Mouse (Mus musculus) layer of hippocampus, adult 9-10 months (tissue): ENCODE measurements at regions not wholly inside any gene's neighbourhood (a gene's known extent, or its start where the extent isn't known, plus 50 kb on each side); places are given as distances from the start of the nearest gene placed in this dataset.

ENCODE experiments used
- DNase-seq: peaks from one replicate; pipeline ENCODE4 v3.0.0; 2022; ENCODE audit warnings: low spot score

DNA sequence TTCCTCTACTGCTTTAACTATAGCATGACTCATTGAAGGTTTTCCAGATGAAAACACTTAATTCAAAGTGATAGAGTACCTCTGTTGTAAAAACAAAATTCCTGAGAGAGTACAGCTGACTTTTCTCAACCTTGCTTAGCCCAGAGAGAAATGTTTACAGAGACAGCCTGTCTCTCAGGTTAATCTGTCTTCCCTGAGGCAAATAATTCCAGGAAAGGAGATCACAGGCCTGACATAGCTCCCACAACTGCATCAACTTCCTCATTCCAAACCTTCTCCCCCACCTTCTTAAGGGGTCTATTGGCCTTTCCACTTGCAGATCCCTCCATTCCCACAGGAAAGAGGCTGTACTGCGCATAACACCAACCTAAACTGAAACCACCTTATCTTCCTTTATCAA, 586.1 kb upstream of the Impad1 start:
- DNase-seq: no peak

DNA sequence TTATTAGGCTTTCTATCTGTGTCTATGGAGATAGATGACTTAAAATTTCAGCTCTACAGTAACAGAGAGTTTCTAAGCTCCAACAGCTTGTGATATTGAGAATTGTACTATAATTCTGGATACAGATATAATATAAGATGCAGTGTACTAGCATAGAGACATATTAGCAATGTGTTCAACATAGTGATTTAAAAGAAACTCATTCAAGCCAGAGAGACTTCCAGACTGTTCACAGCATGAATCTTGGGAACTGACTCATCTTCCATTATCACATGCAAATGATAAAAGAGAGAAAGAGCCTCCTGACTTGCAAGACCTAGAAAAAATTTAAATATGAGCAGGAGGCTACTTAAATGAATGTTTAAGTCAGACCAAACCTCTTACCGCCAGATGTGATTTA, 565.1 kb upstream of the Impad1 start:
- DNase-seq: no peak

DNA sequence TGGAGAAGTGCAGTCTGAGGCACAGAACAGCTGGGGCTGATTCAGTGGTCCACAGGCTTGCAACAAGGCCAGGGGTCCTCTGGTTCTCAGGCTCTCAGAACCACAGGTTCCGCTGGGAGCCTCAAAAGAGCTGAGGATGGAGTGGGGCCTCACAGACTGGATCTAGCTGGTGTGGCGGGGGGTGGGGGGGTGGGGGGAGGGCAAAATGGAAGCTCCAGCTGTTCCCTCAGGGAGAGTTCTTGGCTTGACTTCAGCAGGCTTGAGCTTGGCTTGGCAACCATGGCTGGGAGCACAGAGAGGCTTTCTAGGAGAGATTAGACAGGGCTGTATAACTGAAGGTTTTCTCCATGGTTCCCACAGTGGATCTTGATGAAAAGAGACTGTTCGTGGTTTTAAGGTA, 553.1 kb upstream of the Impad1 start:
- no peak for DNase-seq

DNA sequence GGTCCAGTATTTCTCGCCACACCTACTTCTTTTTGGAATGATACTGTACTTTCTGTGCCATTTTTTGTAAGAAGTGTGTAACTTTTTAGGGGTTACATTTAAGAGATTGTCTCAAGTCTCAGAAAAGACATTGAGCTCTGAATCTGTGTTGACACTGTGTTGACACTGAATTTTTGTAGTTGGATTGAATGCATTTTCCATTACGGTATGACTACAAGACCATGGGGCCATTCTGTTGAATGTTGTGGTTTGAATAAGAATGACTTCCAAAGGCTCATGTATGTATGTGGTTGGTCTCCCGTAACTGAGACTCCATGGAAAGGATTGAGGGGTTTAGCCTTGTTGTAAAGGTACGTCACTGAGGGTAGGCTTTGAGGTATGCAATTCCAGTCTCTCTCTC, 551.6 kb upstream of the Impad1 start:
- DNase-seq: no peak

DNA sequence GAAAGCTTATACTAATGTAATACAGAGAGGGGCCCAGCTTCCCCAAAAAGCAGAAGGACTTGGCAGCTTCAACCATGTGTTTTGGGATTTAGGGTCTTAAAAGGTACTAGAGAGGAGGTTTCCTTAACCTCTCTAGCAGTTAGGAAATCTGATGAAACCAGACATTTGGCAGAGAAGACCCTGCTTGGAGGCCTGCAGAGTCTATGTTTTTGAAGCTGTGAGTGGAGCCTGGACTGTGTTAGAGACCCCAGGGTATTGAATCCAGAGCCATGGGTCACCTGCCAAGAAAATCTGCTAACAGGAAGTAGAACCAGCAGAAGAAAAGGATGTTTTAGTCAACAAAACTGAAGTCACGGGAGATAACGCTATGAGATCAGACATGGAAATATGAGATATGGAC, 551.2 kb upstream of the Impad1 start:
- no peak for DNase-seq

DNA sequence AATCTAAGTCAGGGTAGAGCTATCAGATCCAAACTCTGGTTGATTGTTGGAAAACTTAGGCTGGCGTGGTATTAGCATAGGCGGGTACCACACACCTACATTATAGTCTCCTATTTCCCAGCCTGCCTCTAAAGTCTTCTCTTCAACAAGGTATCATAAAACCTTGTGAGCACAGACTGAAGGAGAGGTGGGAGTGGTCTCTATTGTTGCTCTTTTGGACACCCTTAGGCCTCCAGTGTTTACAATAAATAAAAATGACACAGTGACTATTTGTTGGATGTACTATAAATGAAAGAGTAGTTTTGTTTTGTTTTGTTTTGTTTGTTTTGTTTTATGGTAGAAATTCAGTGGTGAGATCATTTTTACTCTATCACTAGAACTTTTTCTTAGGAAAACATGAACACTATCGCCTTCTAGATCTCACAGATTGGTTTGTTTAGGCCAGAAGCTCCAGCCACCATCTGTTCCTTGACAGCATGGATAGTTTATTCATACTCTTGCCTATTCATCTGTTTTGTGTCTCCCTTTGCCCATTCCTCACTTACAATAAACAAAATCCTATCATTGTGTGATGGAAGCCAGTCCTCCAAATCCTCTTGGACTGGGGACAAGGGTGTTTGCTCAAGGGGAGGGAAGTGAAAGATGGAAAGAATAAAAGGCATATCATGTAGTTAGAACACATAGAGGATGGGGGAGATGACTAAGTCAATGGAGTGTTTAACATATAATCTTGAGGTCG, 544.2 kb upstream of the Impad1 start:
- DNase-seq: no peak

DNA sequence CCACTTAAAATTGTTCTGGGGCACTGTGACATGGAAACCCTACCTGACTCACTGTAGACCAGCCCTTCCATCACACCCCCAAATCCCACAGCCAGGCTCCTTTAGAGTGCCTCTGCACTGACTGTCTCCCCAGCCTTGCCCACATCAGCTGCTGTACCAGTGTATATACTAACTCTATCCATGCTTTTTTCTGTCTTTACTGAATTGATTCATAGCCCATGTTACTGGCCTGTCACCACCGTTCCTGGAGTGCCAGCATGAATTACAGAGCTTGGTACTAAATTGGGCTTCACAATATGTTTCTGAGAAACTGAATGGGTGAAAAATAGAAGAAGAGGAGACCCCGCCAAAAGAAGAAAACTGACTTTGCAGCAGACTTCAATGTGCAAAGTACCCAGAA, 541.9 kb upstream of the Impad1 start:
- no peak for DNase-seq

DNA sequence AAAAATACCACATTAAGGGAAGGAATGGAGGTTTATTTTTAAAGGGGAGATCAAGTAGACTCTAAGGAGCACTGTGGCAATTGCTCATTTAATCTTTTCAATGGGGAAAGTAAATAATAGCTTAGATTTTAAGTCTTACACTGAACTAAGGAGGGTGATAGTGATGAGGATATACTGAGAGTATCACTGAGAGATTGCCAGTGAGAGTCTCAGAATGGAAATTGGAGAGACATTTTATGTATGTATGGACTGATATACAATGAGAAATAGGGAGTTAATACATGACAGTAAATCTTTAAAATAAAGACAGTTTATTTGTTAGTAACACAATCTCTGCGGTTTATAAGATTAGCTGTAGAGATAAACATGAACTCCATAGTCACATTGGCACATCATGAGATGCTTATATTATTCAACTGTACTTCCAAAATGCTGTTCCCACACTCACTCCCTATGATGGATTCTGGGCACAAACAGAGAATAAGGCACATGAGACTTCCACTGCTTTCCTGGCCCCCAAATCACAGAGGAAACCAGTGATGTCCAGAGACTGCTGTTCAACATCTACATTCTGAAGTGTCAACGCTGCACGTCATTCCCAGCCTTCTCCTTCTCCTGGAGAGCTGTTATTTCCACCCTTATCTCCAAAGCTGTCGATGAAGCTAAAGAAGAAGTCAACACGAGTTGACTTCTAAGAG, 535.5 kb upstream of the Impad1 start:
- no peak for DNase-seq

DNA sequence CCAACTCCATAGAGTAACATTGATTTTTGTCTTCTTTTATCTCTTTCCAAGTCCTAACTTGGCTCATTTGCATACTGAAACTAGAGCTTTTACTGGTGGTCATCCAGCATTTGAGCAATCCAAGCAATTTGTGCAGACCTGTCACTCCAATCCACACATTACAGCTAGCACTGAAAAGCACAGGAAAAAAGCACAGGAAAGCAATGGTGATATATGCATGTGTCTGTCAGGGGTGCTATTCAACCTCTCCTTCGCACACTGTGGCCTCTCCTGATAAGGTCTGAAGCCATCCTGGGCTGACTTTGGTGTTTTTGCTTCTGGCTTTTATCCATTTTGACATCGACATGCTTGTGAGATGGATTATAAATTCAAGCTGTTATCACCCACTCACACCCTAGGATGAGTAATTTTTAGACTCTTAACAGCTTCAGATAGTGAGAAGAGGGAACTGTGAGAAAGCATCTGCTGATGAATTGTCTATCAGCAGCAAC, 534.1 kb upstream of the Impad1 start:
- DNase-seq: peak; percentile 15

DNA sequence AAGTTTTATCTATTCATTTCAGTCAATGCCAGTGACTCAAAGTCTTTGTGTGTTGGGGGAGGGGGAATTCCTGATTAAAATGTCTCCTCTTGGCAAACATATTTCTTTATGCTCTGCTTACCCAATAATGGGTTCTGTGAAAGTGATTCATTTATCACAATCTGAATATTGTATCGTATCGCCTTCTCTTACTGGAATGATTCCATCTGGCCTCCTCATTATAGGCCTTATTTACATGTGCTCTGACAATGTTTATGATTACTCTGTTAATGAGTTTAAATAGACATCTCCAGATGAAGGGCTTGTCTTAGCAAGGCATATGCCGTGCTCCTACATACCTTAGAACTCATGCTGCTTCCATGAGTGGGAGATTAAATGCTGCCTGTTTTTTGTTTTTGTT, 508.3 kb upstream of the Impad1 start:
- no peak for DNase-seq

DNA sequence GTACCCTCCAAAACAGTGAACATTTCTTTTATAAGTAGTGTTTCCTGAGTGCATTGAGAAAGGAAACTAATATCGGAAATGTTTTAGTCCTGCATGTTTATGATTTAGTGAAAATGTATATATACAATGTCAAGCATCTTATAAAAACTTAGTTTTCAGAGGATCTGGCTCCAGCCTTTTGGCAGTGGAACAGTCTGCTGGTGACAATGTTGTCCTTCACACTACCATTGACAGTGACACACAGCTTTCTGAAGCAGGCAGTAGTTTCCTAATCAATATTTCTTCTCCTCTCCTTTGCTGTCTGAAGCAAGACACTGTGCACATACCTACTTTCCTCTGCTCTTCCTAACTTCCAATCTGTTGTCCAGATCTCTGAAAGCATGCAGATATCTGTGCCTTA, 507.9 kb upstream of the Impad1 start:
- DNase-seq: no peak

DNA sequence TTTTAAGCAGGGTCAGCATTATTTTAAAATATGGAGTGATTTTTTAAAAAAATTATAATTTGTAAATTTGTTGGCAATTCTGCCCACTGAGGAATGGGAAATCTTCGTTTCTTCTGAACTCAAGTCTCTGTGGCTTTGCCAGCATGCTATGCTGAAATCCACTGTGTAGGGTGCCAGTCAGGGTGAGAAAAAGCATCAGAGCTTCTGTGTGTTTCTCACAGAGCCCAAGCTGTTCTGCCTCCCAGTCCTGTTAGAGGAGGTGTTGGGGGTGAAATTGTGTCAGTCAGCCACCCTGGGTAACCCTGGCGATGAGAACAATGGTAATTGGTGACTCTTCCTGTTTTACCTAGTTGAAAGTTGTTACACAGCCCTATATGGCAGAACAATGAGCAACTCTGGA, 506.1 kb upstream of the Impad1 start:
- no peak for DNase-seq

DNA sequence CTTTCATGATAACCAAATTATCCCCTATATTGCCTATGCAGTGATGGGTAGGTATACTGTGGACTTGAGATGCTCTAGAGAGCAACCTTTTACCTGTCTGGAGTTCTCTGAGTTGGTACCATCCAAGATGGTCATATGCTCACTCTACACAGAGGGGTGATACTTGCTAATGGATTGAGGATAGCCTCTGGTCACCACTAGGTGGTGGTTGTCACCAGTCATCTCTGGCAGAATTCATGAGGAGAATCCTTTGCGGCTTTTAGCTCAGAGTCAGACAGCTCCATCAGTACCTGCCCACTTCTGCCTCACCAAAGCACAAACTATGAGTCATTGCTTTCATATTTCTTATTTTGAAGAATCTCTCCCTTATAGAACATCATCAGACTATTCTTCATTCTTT, 500.9 kb upstream of the Impad1 start:
- no peak for DNase-seq

DNA sequence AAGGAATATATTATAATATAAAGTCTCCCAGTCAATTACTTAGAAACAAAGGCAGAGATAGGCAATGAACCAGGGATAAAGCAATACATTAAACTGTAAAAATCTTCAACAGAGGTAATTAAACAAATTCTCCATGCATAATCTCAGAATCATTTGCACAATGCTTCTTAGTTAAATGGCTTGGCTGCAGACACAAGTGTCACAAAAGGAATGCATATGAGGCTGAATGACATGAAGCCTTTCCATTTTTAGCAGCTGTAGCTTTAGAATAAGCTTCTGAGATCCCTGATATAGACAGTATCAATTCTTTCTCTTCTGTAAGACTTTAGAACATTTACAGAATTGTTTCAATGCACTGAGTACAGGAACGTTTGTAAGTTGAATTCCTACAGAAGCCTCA, 483.0 kb upstream of the Impad1 start:
- DNase-seq: no peak
